Mouse (Mus musculus): ENCODE results near the gene Kcnip1.

Gene Kcnip1

DNA sequence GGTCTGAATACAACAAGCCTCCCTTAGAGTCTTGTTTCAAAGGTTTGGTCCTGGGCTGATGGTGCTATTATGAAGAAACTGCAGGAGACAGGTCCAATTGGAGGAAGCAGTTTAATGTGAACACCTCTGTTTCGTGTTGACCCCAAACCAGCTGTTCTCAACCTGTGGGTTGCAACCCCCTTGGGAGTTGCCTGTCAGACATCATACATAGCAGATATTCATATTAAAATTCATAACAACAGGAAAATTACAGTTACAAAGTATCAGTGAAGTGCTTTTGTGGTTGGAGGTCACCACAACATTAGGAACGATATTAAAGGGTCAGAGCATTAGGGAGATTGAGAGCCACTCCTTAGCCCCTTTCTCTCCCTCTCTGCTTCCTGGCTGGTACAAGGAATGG is 91.2 kb downstream of the Kcnip1 start:
- no peak for DNase-seq (ENCODE audit: low spot score)

GRCm38 (mm10) chr11:33891084-33891483 is 101.9 kb downstream of the Kcnip1 start:
- no peak for DNase-seq (ENCODE audit: low spot score)

DNA sequence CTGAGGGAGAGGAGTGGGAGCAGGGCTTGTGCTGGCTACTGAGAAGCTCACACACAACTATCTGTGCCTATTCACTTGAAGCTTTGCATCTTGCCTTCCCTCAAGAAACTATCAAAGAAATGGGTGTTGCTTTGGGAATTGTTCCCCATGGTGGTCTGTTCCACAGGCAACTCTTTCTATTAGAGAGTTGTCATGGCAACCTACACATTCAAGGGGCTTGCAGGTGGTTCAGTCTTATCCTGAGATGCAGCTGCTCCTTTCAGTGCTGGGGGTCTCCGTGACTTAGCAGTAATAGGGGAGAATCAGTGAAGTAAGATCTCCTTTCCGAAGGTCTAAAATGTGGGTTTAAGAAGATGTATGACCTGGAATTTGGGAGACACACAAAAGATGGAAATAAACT is 102.6 kb downstream of the Kcnip1 start:
- no peak for DNase-seq (ENCODE audit: low spot score)

DNA sequence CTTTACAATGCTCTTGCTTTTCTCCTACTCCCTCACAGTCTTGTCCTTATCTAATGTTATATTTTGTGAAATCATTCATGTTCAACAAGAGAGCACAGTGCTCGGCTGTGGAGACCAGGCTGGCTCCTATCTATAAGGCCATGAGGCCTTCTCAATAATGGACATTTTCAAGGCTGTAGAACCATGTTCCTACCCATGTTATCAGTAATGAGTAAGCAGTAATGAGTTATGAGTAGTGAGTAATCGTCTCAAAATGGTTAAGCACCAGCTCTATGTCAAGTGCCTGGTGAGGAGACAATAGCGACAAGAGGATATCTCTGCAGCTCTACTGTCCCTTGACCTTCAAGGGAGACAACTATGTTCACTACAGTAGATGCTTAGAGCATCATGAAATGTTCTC is 105.3 kb downstream of the Kcnip1 start:
- DNase-seq (ENCODE audit: low spot score) = no peak

GRCm38 (mm10) chr11:33885981-33886380 is 107.0 kb downstream of the Kcnip1 start:
- no peak for DNase-seq (ENCODE audit: low spot score)

DNA sequence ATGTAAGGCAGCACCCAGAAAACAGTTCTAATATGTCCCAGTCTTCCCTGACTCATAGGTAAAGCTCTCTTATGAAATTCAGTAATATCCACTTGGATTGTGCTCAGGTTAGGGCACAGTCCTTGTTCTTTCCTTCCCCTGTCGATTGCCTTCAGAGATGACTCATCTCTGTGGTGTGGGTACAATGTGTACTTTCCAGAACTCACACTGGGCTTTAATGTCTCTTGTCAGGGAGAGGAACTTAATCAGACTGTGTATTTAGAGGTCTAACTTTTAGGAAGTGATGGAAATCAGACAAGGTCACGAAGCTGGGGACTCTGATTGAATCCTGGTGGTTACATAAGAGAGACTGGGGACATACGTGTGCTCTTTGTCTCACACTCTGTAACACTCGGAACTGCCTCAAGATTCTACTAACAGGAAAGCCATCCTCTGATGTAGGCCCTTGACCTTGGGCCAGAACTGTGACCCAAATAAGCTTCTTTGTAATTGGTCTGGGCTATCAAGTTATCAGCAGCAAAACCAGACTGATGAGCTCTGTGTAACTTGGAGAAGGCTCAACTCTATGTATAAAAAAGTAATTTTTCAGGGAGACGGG is 110.1 kb downstream of the Kcnip1 start:
- no peak for DNase-seq (ENCODE audit: low spot score)

GRCm38 (mm10) chr11:33874925-33875324 is 118.0 kb downstream of the Kcnip1 start:
- DNase-seq (ENCODE audit: low spot score) = no peak

DNA sequence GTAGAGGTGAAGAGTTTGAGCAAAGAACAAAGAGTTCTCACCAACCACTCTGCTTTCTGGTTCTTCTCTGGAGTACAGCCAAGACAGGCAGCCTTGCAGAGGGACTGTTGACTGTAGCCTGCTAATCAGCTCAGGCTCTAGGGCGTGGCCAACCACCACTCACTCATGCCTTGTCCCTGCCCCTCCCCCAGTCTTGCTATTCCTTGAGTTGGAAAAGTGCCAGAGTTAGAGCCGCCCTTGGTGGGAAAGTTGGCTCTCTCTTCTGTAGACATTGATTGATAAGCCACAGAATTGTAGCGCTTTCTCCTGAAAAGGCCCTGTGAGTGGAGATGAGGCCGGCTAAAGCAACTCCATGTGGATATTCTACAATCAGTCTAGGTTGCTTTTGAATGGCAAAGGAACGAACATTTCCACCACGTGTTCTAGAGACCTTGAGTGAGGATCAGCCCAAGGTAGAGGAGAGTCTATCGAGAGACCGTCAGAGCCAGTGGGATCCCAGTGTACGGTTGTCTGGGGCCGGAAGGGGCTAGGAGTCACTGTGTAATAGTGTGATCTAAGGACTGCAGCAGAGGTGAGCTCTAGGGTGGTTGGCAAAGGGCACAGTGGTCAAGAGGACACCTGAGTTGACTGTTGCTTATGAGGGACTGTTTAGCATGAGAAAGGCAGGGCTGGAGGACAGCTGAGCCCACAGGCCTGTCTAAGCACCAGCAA is 119.7 kb downstream of the Kcnip1 start:
- no peak for DNase-seq (ENCODE audit: low spot score)

DNA sequence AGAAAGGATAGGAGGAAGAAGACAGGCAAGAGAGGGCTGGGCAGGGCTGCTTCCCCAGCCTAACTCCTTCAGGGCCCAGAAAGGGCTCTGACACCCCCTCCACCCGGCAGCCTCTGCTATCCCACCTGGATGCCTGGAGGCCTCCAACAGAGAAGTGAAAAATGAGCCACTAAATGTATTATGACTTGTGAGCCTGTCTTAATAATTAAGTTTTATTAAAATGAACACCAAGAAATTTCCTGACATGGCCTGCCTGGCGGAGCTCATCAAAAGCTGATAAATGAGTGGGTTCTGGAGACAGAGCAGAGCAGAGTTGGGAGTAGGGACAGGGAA is 120.3 kb downstream of the Kcnip1 start:
- DNase-seq (ENCODE audit: low spot score) = no peak

- DNase-seq (ENCODE audit: low spot score) = no peak
Observed at GRCm38 (mm10) chr11:33871998-33872715, 120.8 kb downstream of the Kcnip1 start.

DNA sequence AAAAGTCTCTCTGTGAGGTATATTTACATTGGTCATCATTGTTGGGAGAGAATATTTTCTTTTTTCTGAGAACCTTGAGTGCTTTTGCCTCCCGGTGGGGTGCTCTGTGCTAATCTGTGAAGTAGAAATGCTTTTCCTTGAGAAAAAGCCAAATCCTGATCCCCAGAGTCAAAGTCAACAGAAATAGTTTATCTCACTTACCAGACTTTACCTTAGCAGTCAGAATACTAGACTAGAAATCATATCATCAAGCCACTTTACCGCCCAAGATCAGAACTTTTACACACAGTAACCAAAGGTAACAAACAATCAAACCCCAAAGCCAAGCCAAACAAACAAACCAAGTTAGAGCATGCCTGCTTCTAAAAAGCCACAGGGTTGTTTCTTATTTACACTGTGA is 122.7 kb downstream of the Kcnip1 start:
- no peak for DNase-seq (ENCODE audit: low spot score)

DNA sequence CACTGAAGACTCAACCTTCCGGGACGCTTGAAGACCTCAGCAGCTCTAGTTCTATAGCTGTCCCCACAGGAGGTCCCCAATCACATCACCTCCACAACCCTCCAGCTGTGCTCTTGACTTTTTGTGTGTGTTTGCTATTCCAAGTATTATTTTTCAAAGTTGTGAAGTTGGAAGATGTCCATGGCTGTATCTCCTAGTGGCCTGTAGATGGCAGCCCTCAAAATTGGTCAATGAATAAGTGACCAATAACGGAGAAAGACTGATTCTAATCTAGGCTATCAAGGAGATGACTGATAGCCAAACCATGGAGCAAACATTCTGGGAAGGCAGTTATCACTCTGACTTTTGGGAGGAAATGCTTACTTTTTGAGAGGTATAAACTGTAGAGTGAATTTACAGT is 123.4 kb downstream of the Kcnip1 start:
- no peak for DNase-seq (ENCODE audit: low spot score)

GRCm38 (mm10) chr11:33866775-33867174 is 126.2 kb downstream of the Kcnip1 start:
- DNase-seq (ENCODE audit: low spot score) = no peak

DNA sequence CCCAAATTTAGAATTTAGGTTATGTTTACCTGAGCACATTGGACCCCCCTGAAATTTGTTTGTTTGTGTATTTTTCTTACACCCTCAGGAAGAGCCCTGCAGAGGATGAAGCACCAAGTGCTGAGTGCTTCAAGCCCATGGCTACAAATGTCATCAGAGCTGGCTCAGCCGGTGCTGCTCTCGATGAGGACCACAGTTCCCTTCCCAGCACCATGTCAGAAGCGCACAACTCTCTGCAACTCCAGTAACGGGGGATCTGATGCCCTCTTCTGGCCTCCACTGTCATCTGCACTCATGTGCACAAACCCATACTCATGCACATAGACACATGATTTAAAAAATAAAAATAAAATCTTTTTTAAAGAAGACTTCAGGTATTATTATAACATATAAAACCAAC is 128.7 kb downstream of the Kcnip1 start:
- DNase-seq (ENCODE audit: low spot score) = no peak

GRCm38 (mm10) chr11:33861823-33862222 is 131.1 kb downstream of the Kcnip1 start:
- DNase-seq (ENCODE audit: low spot score) = no peak

GRCm38 (mm10) chr11:33860905-33861582 is 131.9 kb downstream of the Kcnip1 start:
- DNase-seq (ENCODE audit: low spot score) = no peak

GRCm38 (mm10) chr11:33849614-33850013 is 143.3 kb downstream of the Kcnip1 start:
- peak; percentile 39 for DNase-seq (ENCODE audit: low spot score)

GRCm38 (mm10) chr11:33848685-33849084 is 144.3 kb downstream of the Kcnip1 start:
- no peak for DNase-seq (ENCODE audit: low spot score)

GRCm38 (mm10) chr11:33845931-33846330 is 147.0 kb downstream of the Kcnip1 start:
- no peak for DNase-seq (ENCODE audit: low spot score)

DNA sequence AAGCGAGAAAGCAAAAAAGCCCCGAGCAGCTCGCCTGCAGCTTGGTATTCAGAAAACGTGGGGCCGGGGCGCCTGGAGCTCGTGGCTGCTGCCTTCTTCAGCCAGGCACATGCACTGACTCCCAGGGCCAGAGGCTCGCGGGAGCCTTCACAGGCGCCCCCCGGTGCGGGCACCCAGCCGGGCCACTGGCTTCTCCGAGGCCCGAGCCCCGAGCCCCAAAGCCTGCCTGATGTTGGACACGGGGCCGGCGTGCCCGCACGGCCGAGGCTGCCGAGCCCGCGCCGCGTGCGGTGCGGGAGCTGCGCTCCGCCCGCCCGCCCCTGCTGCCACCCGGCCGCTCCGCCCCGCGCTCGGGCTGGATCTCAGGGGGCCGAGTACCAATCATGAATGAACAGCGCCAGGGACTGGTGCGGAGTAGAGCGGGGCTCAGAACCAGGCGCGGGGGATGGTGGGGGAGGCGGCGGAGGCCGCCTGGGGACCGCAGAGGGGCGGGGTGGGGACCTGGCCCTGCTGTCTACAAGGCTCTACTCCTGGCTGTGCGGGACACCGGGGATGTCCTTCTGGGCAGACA is 149.6 kb downstream of the Kcnip1 start:
- DNase-seq (ENCODE audit: low spot score) = no peak

GRCm38 (mm10) chr11:33839049-33839448 is 153.9 kb downstream of the Kcnip1 start:
- no peak for DNase-seq (ENCODE audit: low spot score)

- DNase-seq (ENCODE audit: low spot score) = no peak
Observed at GRCm38 (mm10) chr11:33829774-33830173, 163.2 kb downstream of the Kcnip1 start.

DNA sequence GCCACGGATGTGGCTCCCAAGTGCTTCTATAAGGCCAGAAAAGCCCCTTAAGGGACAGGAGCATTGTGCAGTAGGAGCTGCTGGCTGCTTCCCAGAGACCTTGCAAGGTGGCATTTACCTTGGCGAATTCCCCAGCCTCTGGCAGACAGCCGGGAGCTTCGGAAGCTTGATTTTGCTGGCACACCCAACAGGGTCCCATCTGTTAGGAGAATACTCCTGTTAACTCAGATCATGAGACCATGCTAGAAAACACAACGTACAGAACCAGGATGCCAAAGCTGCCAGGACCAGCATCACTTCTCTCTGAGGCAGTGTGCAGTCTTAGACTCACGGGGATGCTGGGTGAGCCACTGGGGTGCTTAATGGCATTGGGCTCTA is 165.1 kb downstream of the Kcnip1 start:
- DNase-seq (ENCODE audit: low spot score) = peak; percentile 55

Measured in layer of hippocampus, adult 11-12 months (tissue).